8 mouse cellular contexts compared by ENCODE assay signal in the genomic region with DNA sequence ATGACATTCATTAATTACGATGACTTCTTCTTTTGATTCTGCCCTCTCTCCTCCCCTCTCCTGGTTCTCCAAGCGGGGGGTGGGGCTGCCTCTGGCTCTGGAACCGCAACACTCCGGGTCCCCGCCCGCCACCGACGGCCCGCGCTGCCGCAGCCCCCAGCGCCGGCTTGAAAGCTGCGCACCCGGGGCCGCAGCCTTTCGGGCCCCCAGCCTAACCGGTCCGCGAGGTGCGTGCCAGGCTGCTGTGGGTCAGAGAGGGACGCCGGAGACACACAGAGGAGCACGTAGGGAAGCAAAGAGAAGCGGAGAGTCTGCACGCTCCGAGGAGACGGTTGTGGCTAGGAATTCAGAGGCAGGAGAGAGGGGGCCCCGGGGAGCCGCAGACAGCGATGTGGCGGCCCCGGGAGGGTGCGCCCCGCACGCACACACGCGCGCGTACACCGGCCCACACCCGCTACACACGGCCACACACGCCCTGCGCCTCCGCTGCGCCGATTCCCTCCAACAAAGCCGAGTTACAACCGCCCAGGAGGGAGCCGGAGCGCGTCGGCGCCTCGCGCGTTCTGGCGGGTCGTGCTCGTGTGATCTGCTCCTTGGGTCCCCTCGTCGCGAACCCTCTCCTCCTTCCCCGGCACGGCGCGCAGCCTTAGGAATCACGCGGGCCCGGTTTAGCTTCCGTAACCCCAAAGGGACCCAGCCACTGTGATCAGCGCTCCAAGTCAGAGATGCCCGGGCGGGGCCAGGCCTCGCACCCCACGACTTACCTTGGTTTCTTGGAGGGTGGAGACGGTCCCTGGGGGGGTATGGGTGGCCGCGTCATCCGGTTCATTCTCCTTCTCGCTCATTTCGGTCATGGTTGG. TPM values are rescaled to one million over a fixed set of nuclear protein-coding genes. Genes with fewer than 3 reads are reported as not detected.
DNase-seq lines count a peak whose midpoint lies in the region; ATAC-seq lines count a peak whose summit lies in the region.

No protein-coding gene starts in this region.

- WGBS in hindbrain, embryonic 15.5 days, result under 1% methylated on average over 76 of the region's 83 CpGs
- WGBS in midbrain, embryonic 10.5 days, result under 1% methylated on average over 83 of the region's 83 CpGs

- no peaks in the 10 kb centered on the region for H3K9me3 ChIP-seq in hindbrain, embryonic 15.5 days
- H3K9me3 ChIP-seq in midbrain, embryonic 10.5 days (replicated peaks), result no peaks in the 10 kb centered on the region

- H3K9ac ChIP-seq in hindbrain, embryonic 15.5 days, result peak overlapping the region; percentile 63

- H3K36me3 ChIP-seq in hindbrain, embryonic 15.5 days, result no peaks in the 10 kb centered on the region
- no peaks in the 10 kb centered on the region for H3K36me3 ChIP-seq in midbrain, embryonic 10.5 days
- no peaks in the 10 kb centered on the region for H3K36me3 ChIP-seq in splenic B cell, adult 2 months (ENCODE audit: control insufficient read depth, insufficient read depth, low read length, poor library complexity, severe bottlenecking)

- peak; percentile 36; the same call in 1 of the 2 replicates for ATAC-seq in hindbrain, embryonic 15.5 days (ENCODE audit: low FRiP score, low read depth)

- H3K4me1 ChIP-seq in hindbrain, embryonic 15.5 days (replicated peaks), result peaks cover 31% of the 10 kb centered on the region
- H3K4me1 ChIP-seq in midbrain, embryonic 10.5 days, result peaks cover 37% of the 10 kb centered on the region

- H3K27ac ChIP-seq in hindbrain, embryonic 15.5 days (replicated peaks), result peak overlapping the region; percentile 57
- H3K27ac ChIP-seq in midbrain, embryonic 10.5 days (replicated peaks), result peak overlapping the region; percentile 66

- H3K27me3 ChIP-seq in hindbrain, embryonic 15.5 days, result peaks cover 33% of the 10 kb centered on the region
- peaks cover 95% of the 10 kb centered on the region for H3K27me3 ChIP-seq in midbrain, embryonic 10.5 days (ENCODE audit: low read depth, poor library complexity, severe bottlenecking)
- H3K27me3 ChIP-seq in splenic B cell, adult 2 months (ENCODE audit: control insufficient read depth, insufficient read depth, low read length, poor library complexity, severe bottlenecking), result no peaks in the 10 kb centered on the region

- peak overlapping the region; percentile 78 for H3K4me2 ChIP-seq in hindbrain, embryonic 15.5 days

- peak overlapping the region; percentile 63 for H3K4me3 ChIP-seq in hindbrain, embryonic 15.5 days
- H3K4me3 ChIP-seq in midbrain, embryonic 10.5 days, result peak overlapping the region; percentile 56

- peak; percentile 61 for DNase-seq in cerebellum, adult 9-11 months
- DNase-seq in cerebellum, adult 9-10 months, result no peak
- DNase-seq in right cerebral cortex, postnatal 4 days, result peak; percentile 34
- DNase-seq in right cerebral cortex, postnatal 36 days (ENCODE audit: low spot score in 2 of 2), result no peak
- DNase-seq in midbrain, embryonic 10.5 days (ENCODE audit: low spot score), result peak; percentile 44
- peak; percentile 85 for DNase-seq in splenic B cell, adult 2 months (ENCODE audit: low read depth, low spot score)
- DNase-seq in adipocyte (ENCODE audit: low spot score), result no peak

RNA-seq across cellular contexts. Expression of a gene that starts 0.9 kb away (rescaled TPM):
- polyA plus RNA-seq in hindbrain, embryonic 15.5 days (2015; fragmentation: Nextera tagmentation; extraction: Ambion mirVana), result 6.4 and 9.7 TPM in 2 replicates
- 0.40 and 0.41 TPM in 2 replicates for polyA plus RNA-seq in midbrain, embryonic 10.5 days (2016; fragmentation: Nextera tagmentation; extraction: Ambion mirVana)

RNA-seq across cellular contexts. Expression of a gene that starts 25.8 kb away (rescaled TPM):
- 632 and 657 TPM in 2 replicates for polyA plus RNA-seq in hindbrain, embryonic 15.5 days (2015; fragmentation: Nextera tagmentation; extraction: Ambion mirVana)
- polyA plus RNA-seq in midbrain, embryonic 10.5 days (2016; fragmentation: Nextera tagmentation; extraction: Ambion mirVana), result 976 and 1,159 TPM in 2 replicates

RNA-seq across cellular contexts. Expression of a gene that starts 29.5 kb away (rescaled TPM):
- polyA plus RNA-seq in hindbrain, embryonic 15.5 days (2015; fragmentation: Nextera tagmentation; extraction: Ambion mirVana), result 62.2 and 70.1 TPM in 2 replicates
- 7.8 and 12.5 TPM in 2 replicates for polyA plus RNA-seq in midbrain, embryonic 10.5 days (2016; fragmentation: Nextera tagmentation; extraction: Ambion mirVana)

RNA-seq across cellular contexts. Expression of a gene that starts 56.4 kb away (rescaled TPM):
- polyA plus RNA-seq in hindbrain, embryonic 15.5 days (2015; fragmentation: Nextera tagmentation; extraction: Ambion mirVana), result 12.9 and 13.7 TPM in 2 replicates
- 8.9 and 16.8 TPM in 2 replicates for polyA plus RNA-seq in midbrain, embryonic 10.5 days (2016; fragmentation: Nextera tagmentation; extraction: Ambion mirVana)

Comparison
In these comparisons a context has a peak if more than half of its experiments do, and no peak if none do; other contexts are left out.
1. DNase-seq: peak in cerebellum, adult 9-11 months (single experiment), right cerebral cortex, postnatal 4 days (single experiment), midbrain, embryonic 10.5 days (single experiment) and splenic B cell, adult 2 months (single experiment); none in cerebellum, adult 9-10 months (single experiment), right cerebral cortex, postnatal 36 days (0 of 2) and adipocyte (single experiment).